Mouse (Mus musculus) liver, postnatal 0 days (tissue): ENCODE data around the gene Raph1. TPM values are rescaled to one million over a fixed set of nuclear protein-coding genes. Genes with fewer than 3 reads are reported as not detected.
A peak's percentile ranks its signal among the peaks of the same experiment; 100 is the strongest.
"Not testable (repeated sequence)": the region's sequence is repeated elsewhere in the genome, so short reads cannot be mapped to it uniquely, and the experiment has no call there.

ENCODE experiments used
- ATAC-seq: fragments of 200-750 bp; cut with Nextera tagmentation; 2 replicates; pipeline ENCODE4 v1.8.0; 2017; ENCODE audit warnings: mild to moderate bottlenecking, moderate library complexity
- DNase-seq: peaks from one replicate; pipeline ENCODE4 v3.0.0-alpha.2; 2016
- H3K27ac ChIP-seq: fragments of 300-500 bp; sonication (generic); 2 replicates; pipeline ENCODE4 v1.5.1; 2014; ENCODE audit warnings: antibody characterized with exemption, moderate library complexity, mild to moderate bottlenecking, low read depth
- H3K27me3 ChIP-seq: fragments of 300-500 bp; sonication (generic); 2 replicates; pipeline ENCODE4 v1.6.1; 2014; ENCODE audit warnings: low read length, control low read depth, mixed read lengths; ENCODE audit not compliant: insufficient read depth
- H3K36me3 ChIP-seq: fragments of 300-500 bp; sonication (generic); replicated peaks from 2 replicates; pipeline ENCODE4 v1.6.1; 2014; ENCODE audit warnings: mild to moderate bottlenecking, control low read depth, low read length, moderate library complexity, mixed read lengths; ENCODE audit not compliant: insufficient read depth
- H3K4me1 ChIP-seq: fragments of 300-500 bp; sonication (generic); 2 replicates; pipeline ENCODE4 v1.6.1; 2014; ENCODE audit warnings: antibody characterized with exemption, mild to moderate bottlenecking, control low read depth; ENCODE audit not compliant: insufficient read depth
- H3K4me2 ChIP-seq: fragments of 300-500 bp; sonication (generic); 2 replicates; pipeline ENCODE4 v1.6.1; 2014; ENCODE audit warnings: low read depth, mild to moderate bottlenecking, low read length, moderate library complexity, mixed read lengths
- H3K4me3 ChIP-seq: fragments of 300-500 bp; sonication (generic); 2 replicates; pipeline ENCODE4 v1.5.1; 2014; ENCODE audit warnings: low read depth, low read length
- H3K9ac ChIP-seq: fragments of 300-500 bp; sonication (generic); replicated peaks from 2 replicates; pipeline ENCODE4 v1.6.1; 2014; ENCODE audit warnings: mild to moderate bottlenecking, moderate library complexity
- H3K9me3 ChIP-seq: fragments of 300-500 bp; sonication (generic); 2 replicates; pipeline ENCODE4 v1.6.1; 2016; ENCODE audit warnings: mild to moderate bottlenecking, control low read depth, low read length, mixed read lengths
- CTCF ChIP-seq: sonication (generic); IDR thresholded peaks from 2 replicates; pipeline ENCODE4 v1.5.1; 2016; ENCODE audit warnings: antibody characterized with exemption, low read depth
- EP300 ChIP-seq: IDR thresholded peaks from 2 replicates; pipeline ENCODE4 v1.6.1; 2016; ENCODE audit warnings: antibody characterized with exemption, low read depth, mild to moderate bottlenecking
- WGBS: fragments of 180-500 bp; shearing (Covaris S2); extraction: QIAGEN DNeasy Blood & Tissue Kit; methylation state at CpG from one replicate; pipeline ENCODE4 v1.1.7; 2014; ENCODE audit not compliant: insufficient replicate concordance; 5-methylcytosine and 5-hydroxymethylcytosine counted together
- microRNA-seq: library from miRNA; unstranded; fragments of <30 nt; microRNA quantifications from one replicate; pipeline ENCODE4, GENCODE M21; 2016
- polyA plus RNA-seq: library from polyadenylated mRNA; unstranded; fragments of >200 nt; fragmentation: Nextera tagmentation; extraction: Ambion mirVana; gene quantifications from 2 replicates; pipeline ENCODE4 v1.2.1, GENCODE M21; 2015

Gene Raph1
- polyA plus RNA-seq, 1 experiment from 2014 or later: 16.9 TPM

DNA sequence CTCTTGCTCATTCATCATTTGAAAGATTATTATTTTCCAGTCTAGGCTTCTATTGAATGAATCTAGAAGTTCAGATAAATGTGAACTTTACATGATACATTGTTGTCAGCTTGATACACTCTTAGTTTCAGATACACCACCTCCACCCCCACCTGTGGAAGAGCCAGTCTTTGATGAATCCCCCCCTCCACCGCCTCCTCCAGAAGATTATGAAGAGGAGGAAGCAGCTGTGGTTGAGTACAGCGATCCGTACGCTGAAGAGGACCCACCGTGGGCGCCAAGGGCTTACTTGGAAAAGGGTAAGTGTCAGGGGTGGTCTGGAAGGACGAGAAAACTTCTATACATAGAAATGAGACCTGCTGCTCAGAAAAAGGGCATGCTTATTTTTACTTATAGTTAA is 96.4 kb downstream of the Raph1 start:
- H3K9ac ChIP-seq: no peak overlapping the region
- no peak overlapping the region for H3K4me3 ChIP-seq
- TF ChIP-seq EP300 (no peak), CTCF (no peak)
- WGBS: 76% methylated on average over 7 of the region's 7 CpGs
- no peak overlapping the region for H3K4me2 ChIP-seq
- DNase-seq (no peak), ATAC-seq (no peak)
- H3K9me3 ChIP-seq: no peaks in the 10 kb centered on the region
- H3K27me3 ChIP-seq: no peaks in the 10 kb centered on the region
- no peaks in the 10 kb centered on the region for H3K4me1 ChIP-seq
- no peaks in the 10 kb centered on the region for H3K36me3 ChIP-seq
- no peak overlapping the region for H3K27ac ChIP-seq

DNA sequence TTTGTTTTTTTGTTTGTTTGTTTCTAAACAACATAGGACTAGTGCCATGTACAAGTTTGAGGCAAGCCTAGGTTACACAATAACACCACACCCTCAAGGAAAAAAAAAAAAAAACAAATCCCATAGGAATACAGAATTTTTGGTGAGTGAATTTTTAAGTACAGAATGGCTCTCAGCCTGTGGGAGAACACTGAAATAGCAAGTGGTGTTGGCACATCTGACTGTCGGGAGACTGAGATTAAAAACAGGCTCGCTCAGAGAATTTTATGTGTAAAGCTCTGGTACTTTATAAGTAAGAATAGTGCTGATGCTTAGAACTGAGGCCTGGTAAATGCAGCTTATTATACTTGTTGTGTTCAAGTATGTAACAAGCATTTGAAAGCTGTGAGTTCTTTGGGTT is 97.4 kb downstream of the Raph1 start:
- no peak overlapping the region for H3K27ac ChIP-seq
- no peaks in the 10 kb centered on the region for H3K9me3 ChIP-seq
- H3K4me2 ChIP-seq: no peak overlapping the region
- H3K27me3 ChIP-seq: no peaks in the 10 kb centered on the region
- 90% methylated on average over 2 of the region's 2 CpGs for whole genome bisulfite sequencing
- no peak overlapping the region for H3K4me3 ChIP-seq
- H3K36me3 ChIP-seq: no peaks in the 10 kb centered on the region
- no peaks in the 10 kb centered on the region for H3K4me1 ChIP-seq
- TF ChIP-seq EP300 (no peak), CTCF (no peak)
- ATAC-seq: no peak
- H3K9ac ChIP-seq: no peak overlapping the region
- DNase-seq: no peak

DNA sequence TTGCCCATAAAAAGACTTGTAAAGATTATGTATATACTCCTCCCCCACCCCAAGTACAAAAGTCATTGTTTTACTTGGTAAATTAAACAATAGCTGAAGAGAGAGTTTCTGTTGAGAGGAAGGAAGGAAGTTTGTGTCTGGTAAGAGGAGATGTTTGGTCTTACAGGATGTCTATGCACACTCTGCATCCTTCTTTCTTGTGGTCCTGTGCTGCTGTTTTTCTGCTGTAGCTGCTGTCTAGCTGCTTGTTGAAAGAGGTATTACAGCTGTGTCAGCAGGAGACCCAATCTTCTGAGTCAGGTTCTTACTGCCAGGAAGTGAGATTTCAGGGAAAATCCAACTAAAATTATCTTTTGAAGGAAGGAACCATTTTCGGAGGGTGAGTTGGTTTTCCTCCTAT is 106.3 kb downstream of the Raph1 start:
- H3K9ac ChIP-seq: no peak overlapping the region
- H3K4me3 ChIP-seq: no peak overlapping the region
- no peaks in the 10 kb centered on the region; the same call in 1 of the 2 replicates for H3K36me3 ChIP-seq
- no peak overlapping the region for H3K27ac ChIP-seq
- peak; percentile 45; the same call in 1 of the 2 replicates for ATAC-seq
- DNase-seq: no peak
- no peak for TF ChIP-seq EP300
- TF ChIP-seq CTCF: no peak
- WGBS: 52% methylated on average over 1 of the region's 1 CpGs
- H3K9me3 ChIP-seq: no peaks in the 10 kb centered on the region
- no peak overlapping the region for H3K4me2 ChIP-seq
- H3K27me3 ChIP-seq: no peaks in the 10 kb centered on the region
- H3K4me1 ChIP-seq: no peaks in the 10 kb centered on the region

DNA sequence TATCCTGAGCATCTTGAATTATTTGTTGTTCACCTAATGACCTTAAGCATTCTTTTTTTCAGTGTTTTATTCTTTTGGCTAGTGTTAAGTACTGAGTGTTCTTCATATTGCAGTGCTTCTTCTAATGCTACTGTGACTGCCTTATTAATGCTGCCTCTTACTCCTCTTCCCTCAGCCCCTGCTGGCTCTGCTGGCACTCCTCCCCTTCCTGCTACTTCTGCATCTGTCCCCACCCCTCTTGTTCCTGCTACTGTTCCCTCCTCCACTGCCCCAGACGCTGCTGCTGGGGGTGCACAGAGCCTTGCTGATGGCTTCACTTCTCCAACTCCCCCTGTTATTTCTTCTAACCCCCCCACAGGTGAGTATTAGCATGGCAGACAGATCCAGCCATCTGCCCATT is 117.0 kb downstream of the Raph1 start:
- Histone ChIP-seq H3K4me1 (no peaks in the 10 kb centered on the region), H3K9ac (no peak overlapping the region), H3K4me2 (no peak overlapping the region), H3K27ac (no peak overlapping the region), H3K4me3 (no peak overlapping the region), H3K27me3 (no peaks in the 10 kb centered on the region), H3K36me3 (peaks cover 4% of the 10 kb centered on the region), H3K9me3 (no peaks in the 10 kb centered on the region)
- TF ChIP-seq CTCF (no peak), EP300 (no peak)
- DNase-seq (no peak), ATAC-seq (no peak)
- 24% methylated on average over 1 of the region's 1 CpGs for WGBS

DNA sequence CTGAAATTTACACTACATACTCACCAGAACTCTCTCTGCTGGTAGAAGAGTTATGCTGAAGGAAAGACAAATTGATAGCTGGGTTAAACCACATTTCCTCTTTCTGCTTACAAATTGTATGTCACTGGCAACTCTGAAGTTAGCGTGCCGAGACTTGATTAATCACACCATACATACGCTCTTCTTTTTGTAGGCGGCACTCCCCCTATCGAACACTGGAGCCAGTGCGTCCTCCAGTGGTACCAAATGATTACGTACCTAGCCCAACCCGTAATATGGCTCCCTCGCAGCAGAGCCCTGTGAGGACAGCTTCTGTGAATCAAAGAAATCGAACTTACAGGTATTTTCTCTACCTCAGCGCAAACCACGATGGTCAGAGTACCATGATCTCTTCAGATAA is 119.8 kb downstream of the Raph1 start:
- 48% methylated on average over 12 of the region's 12 CpGs for WGBS
- Histone ChIP-seq H3K27me3 (no peaks in the 10 kb centered on the region), H3K4me3 (no peak overlapping the region), H3K27ac (no peak overlapping the region), H3K4me1 (no peaks in the 10 kb centered on the region), H3K9ac (no peak overlapping the region), H3K36me3 (no peaks in the 10 kb centered on the region), H3K9me3 (no peaks in the 10 kb centered on the region), H3K4me2 (no peak overlapping the region)
- DNase-seq (peak; percentile 21), ATAC-seq (no peak)
- TF ChIP-seq CTCF (peak; percentile 62), EP300 (no peak)

DNA sequence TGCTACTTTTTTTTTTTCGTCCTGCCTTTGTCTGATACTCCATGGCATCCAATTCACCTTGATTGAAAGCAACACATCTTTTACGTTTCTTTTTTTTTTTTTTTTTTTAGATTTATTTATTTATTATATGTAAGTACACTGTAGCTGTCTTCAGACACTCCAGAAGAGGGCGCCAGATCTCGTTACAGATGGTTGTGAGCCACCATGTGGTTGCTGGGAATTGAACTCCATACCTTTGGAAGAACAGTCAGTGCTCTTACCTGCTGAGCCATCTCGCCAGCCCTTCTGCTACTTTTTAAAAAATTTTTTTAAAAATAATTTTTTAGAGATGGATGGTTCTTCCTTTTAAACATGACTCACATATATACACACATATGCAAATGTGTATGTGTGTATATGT is 125.5 kb downstream of the Raph1 start:
- not testable (repeated sequence) for DNase-seq, ATAC-seq, H3K4me3 ChIP-seq, H3K4me1 ChIP-seq, H3K36me3 ChIP-seq, H3K9me3 ChIP-seq, H3K4me2 ChIP-seq, H3K27ac ChIP-seq, H3K27me3 ChIP-seq, H3K9ac ChIP-seq
- 76% methylated on average over 5 of the region's 5 CpGs for WGBS
- TF ChIP-seq CTCF: 0 out of 2 replicates have a peak, but pooled peaks have one; percentile 6

DNA sequence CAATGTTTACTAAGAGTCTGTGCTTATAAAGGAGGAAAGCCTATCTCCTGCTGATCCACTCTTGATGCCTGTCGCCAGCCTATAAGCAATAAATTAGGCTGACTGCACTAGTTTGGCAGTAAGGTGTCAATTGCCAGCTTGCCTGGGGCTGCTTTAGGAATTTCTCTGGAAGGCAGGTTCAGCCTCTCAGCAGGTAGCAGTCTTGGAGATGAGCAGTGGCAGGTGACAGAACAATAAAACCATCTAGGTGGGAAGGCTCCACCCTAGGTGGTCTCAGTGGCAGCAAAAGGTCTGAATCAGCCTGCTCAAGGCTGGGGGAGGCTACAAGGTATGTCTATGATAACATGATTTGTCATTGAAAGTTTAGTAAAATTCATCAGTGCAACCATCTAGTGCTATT is 134.4 kb downstream of the Raph1 start:
- Histone ChIP-seq H3K4me3 (no peak overlapping the region), H3K9ac (no peak overlapping the region), H3K27ac (no peak overlapping the region), H3K36me3 (no peaks in the 10 kb centered on the region), H3K27me3 (no peaks in the 10 kb centered on the region), H3K4me1 (no peaks in the 10 kb centered on the region), H3K9me3 (no peaks in the 10 kb centered on the region), H3K4me2 (no peak overlapping the region)
- ATAC-seq: no peak
- 77% methylated on average over 1 of the region's 1 CpGs for WGBS
- no peak for DNase-seq
- TF ChIP-seq EP300 (no peak), CTCF (no peak)

Small RNA genes within 50 kb of the gene (microRNA-seq; reads per million reads assigned to microRNA genes)
- not detected for gene Gm23762

Other genes with a start within 250 kb of the Raph1 start
- 6.6 and 7.0 TPM in 2 replicates for gene Cyp20a1, start 223.8 kb downstream of the Raph1 start, polyA plus RNA-seq
- gene Abi2, start 157.5 kb downstream of the Raph1 start, polyA plus RNA-seq: 2.0 and 2.6 TPM in 2 replicates
- gene Cd28, start 149.7 kb upstream of the Raph1 start, polyA plus RNA-seq: 0.05 and 0.07 TPM in 2 replicates